Mouse (Mus musculus) subcutaneous adipose tissue, adult 2 months (tissue): ENCODE results near the gene Lingo1. TPM values are rescaled to one million over a fixed set of nuclear protein-coding genes. Genes with fewer than 3 reads are reported as not detected.

ENCODE experiments used
- polyA plus RNA-seq: library from polyadenylated mRNA; depleted of rRNA; stranded (reverse); fragments of >200 nt; gene quantifications from 2 replicates; pipeline ENCODE4 v1.2.3, GENCODE M21; 2012; ENCODE audit warnings: low replicate concordance; rRNA removed

Lingo1 gene
- 1.3 and 13.0 TPM in 2 replicates for polyA plus RNA-seq

DNA sequence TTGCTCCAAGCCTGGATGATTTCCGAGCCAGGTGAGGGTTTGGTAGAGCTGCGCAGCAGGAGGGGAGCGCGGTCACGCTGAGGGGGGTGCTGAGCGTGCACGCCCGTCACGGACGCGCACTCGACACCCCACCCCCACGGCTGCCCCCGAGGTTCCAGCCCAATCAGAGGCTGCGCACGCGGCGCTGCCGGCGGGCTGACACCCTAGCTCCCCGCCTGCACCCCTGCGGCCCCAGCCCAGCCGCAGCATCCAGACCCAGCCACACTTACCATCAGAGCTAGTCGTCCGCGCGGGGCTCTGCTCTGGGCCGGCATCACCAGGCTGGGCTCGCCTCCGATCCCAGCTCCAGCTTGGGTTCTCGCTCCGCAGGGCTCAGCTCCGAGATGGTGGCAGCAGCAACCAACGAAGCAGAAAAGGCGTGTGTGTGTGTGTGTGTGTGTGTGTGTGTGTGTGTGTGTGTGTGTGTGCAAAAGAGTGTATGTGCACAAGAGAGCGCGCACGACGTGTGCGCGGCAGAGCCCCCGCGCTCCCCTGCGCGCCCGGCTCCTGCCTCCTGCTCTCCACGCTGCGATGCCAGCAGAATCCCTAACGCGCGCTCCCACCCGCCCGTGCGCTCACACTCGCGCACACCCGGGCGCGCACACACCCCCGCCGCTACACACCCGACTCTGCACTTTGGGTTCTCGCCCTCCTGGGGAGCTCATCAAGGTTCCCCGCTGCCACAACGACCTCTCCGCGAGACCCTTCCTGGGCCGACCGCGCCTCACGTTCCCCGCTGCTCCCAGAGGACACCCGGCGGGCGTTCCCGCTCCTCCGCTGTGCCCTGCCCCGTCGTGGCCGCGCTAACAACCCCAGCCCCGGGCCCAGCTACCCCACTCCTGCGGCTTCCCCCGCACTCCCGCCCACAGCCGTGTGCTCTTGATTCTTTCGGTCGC, at the start of gene Lingo1:
Gene Lingo1 (minus strand): TSS at position 748 of the 935 bp plus-strand sequence.

Other genes starting within 250 kb of the Lingo1 start
- gene Odf3l1, start 68.2 kb upstream of the Lingo1 start, polyA plus RNA-seq, result 17.7 and 47.0 TPM in 2 replicates
- gene Cspg4, start 68.6 kb upstream of the Lingo1 start, polyA plus RNA-seq, result 44.0 and 47.2 TPM in 2 replicates
- gene Snx33, start 131.9 kb upstream of the Lingo1 start, polyA plus RNA-seq, result 19.4 and 22.6 TPM in 2 replicates
- gene Imp3, start 141.0 kb upstream of the Lingo1 start, polyA plus RNA-seq, result 107 and 219 TPM in 2 replicates
- gene Snupn, start 154.4 kb upstream of the Lingo1 start, polyA plus RNA-seq, result 6.4 and 8.6 TPM in 2 replicates
- 29.8 and 43.5 TPM in 2 replicates for gene Ptpn9, start 198.5 kb upstream of the Lingo1 start, polyA plus RNA-seq